Mouse (Mus musculus): ENCODE measurements around the gene Slc16a6.

Slc16a6 gene

GRCm38 (mm10) chr11:109445438-109446035 is 27.9 kb downstream of the Slc16a6 start:
- no peak for DNase-seq (ENCODE audit: low spot score)

- no peak for DNase-seq (ENCODE audit: low spot score)
These were observed 28.8 kb downstream of the Slc16a6 start for GRCm38 (mm10) chr11:109444600-109444999.

- DNase-seq (ENCODE audit: low spot score) = no peak
These were observed 29.7 kb downstream of the Slc16a6 start for GRCm38 (mm10) chr11:109443468-109444263.

GRCm38 (mm10) chr11:109442166-109442730 is 31.1 kb downstream of the Slc16a6 start:
- DNase-seq (ENCODE audit: low spot score) = no peak

- DNase-seq (ENCODE audit: low spot score) = no peak
These were observed 32.3 kb downstream of the Slc16a6 start for GRCm38 (mm10) chr11:109441119-109441518.

GRCm38 (mm10) chr11:109440641-109441040 is 32.8 kb downstream of the Slc16a6 start:
- no peak for DNase-seq (ENCODE audit: low spot score)

GRCm38 (mm10) chr11:109439829-109440340 is 33.5 kb downstream of the Slc16a6 start:
- peak; percentile 20 for DNase-seq (ENCODE audit: low spot score)

- no peak for DNase-seq (ENCODE audit: low spot score)
These were observed 34.2 kb downstream of the Slc16a6 start for GRCm38 (mm10) chr11:109439209-109439608.

GRCm38 (mm10) chr11:109436889-109437288 is 36.5 kb downstream of the Slc16a6 start:
- no peak for DNase-seq (ENCODE audit: low spot score)

- DNase-seq (ENCODE audit: low spot score) = no peak
These were observed 39.1 kb downstream of the Slc16a6 start for GRCm38 (mm10) chr11:109434233-109434798.

- no peak for DNase-seq (ENCODE audit: low spot score)
These were observed 46.0 kb downstream of the Slc16a6 start for GRCm38 (mm10) chr11:109427353-109427752.

GRCm38 (mm10) chr11:109426272-109426586 is 47.2 kb downstream of the Slc16a6 start:
- no peak for DNase-seq (ENCODE audit: low spot score)

GRCm38 (mm10) chr11:109425392-109426271 is 47.8 kb downstream of the Slc16a6 start, which contains the start of gene Amz2:
Gene Amz2 (plus strand): TSS chr11:109425946.
- DNase-seq (ENCODE audit: low spot score) = peak; percentile 96

- no peak for DNase-seq (ENCODE audit: low spot score)
These were observed 50.1 kb downstream of the Slc16a6 start for GRCm38 (mm10) chr11:109423294-109423693.

- DNase-seq (ENCODE audit: low spot score) = no peak
These were observed 51.1 kb downstream of the Slc16a6 start for GRCm38 (mm10) chr11:109422263-109422662.

- no peak for DNase-seq (ENCODE audit: low spot score)
These were observed 52.2 kb downstream of the Slc16a6 start for GRCm38 (mm10) chr11:109421205-109421604.

GRCm38 (mm10) chr11:109420567-109420962 is 52.8 kb downstream of the Slc16a6 start:
- no peak for DNase-seq (ENCODE audit: low spot score)

GRCm38 (mm10) chr11:109419961-109420566 is 53.3 kb downstream of the Slc16a6 start:
- no peak for DNase-seq (ENCODE audit: low spot score)

- no peak for DNase-seq (ENCODE audit: low spot score)
These were observed 53.9 kb downstream of the Slc16a6 start for GRCm38 (mm10) chr11:109419461-109419860.

- no peak for DNase-seq (ENCODE audit: low spot score)
These were observed 55.8 kb downstream of the Slc16a6 start for GRCm38 (mm10) chr11:109417472-109418040.
